Mouse (Mus musculus) ES-E14 (cell line): ENCODE data around the gene Klk6. TPM values are rescaled to one million over a fixed set of nuclear protein-coding genes. Genes with fewer than 3 reads are reported as not detected.

ENCODE experiments used
- DNase-seq: peaks from one replicate; pipeline ENCODE4 v3.0.0-alpha.2; 2013; ENCODE audit warnings: low read depth, low spot score
- H3K27ac ChIP-seq: 2 replicates; pipeline ENCODE4 v1.5.1; 2012; ENCODE audit warnings: low read depth, mild to moderate bottlenecking, low read length, moderate library complexity, mixed read lengths; ENCODE audit not compliant: poor library complexity, insufficient read depth, severe bottlenecking
- H3K36me3 ChIP-seq: 2 replicates; pipeline ENCODE4 v1.6.1; 2012; ENCODE audit warnings: mild to moderate bottlenecking, low read length, moderate library complexity, mixed read lengths; ENCODE audit not compliant: control insufficient read depth, poor library complexity, insufficient read depth, severe bottlenecking
- H3K4me1 ChIP-seq, 2 experiments: fragments of 150-350 bp in 1 of 2; sonication (generic) in 1 of 2; 2 replicates each; pipeline ENCODE4 v1.6.1; 2012; ENCODE audit warnings: low read length in 2 of 2, mild to moderate bottlenecking in 1 of 2, mixed read lengths in 1 of 2; ENCODE audit not compliant: control insufficient read depth in 2 of 2, insufficient read depth in 2 of 2, poor library complexity in 1 of 2
- H3K4me3 ChIP-seq, 2 experiments: fragments of 150-350 bp in 1 of 2; sonication (generic) in 1 of 2; 2 replicates each; pipeline ENCODE4 v1.5.1; 2012; ENCODE audit warnings: low read length in 2 of 2, low read depth in 1 of 2, mild to moderate bottlenecking in 1 of 2, mixed read lengths in 1 of 2; ENCODE audit not compliant: insufficient read depth in 1 of 2, poor library complexity in 1 of 2, severe bottlenecking in 1 of 2
- H3K9ac ChIP-seq: 2 replicates; pipeline ENCODE4 v1.6.1; 2012; ENCODE audit warnings: low read depth, mild to moderate bottlenecking, low read length, mixed read lengths; ENCODE audit not compliant: poor library complexity, insufficient read depth, severe bottlenecking
- H3K9me3 ChIP-seq: fragments of 150-350 bp; sonication (generic); 2 replicates; pipeline ENCODE4 v1.6.1; 2012; ENCODE audit warnings: low read depth, mild to moderate bottlenecking, low read length; ENCODE audit not compliant: control insufficient read depth, insufficient read depth
- CHD2 ChIP-seq: IDR thresholded peaks from 2 replicates; pipeline ENCODE4 v1.6.1; 2014; ENCODE audit warnings: mild to moderate bottlenecking, low read depth, low read length, inconsistent platforms
- HCFC1 ChIP-seq: IDR thresholded peaks from 2 replicates; pipeline ENCODE4 v1.6.1; 2012; ENCODE audit warnings: low read length, inconsistent platforms, borderline replicate concordance; ENCODE audit not compliant: insufficient read depth
- MAFK ChIP-seq: IDR thresholded peaks from 2 replicates; pipeline ENCODE4 v1.6.1; 2014; ENCODE audit warnings: mild to moderate bottlenecking, low read depth, low read length, inconsistent platforms; ENCODE audit not compliant: insufficient read depth
- ZC3H11A ChIP-seq: IDR thresholded peaks from 2 replicates; pipeline ENCODE4 v1.6.1; 2012; ENCODE audit warnings: low read depth, mild to moderate bottlenecking, inconsistent platforms, low read length, borderline replicate concordance
- ZNF384 ChIP-seq: IDR thresholded peaks from 2 replicates; pipeline ENCODE4 v1.6.1; 2012; ENCODE audit warnings: low read depth, low read length, inconsistent platforms
- in situ Hi-C, 2 experiments: fragments of 600-800 bp; cut with MboI; formaldehyde crosslinking; loops; one replicate each; pipeline ENCODE4 v1.15.1; 2025; ENCODE audit warnings: low sequenced_read_pairs in 2 of 2, inconsistent platforms in 1 of 2; ENCODE audit not compliant: unreplicated experiment in 2 of 2
- total RNA-seq: library from RNA; depleted of rRNA; stranded (reverse); fragments of 300-350 nt; gene quantifications from 2 replicates; pipeline ENCODE4 v1.2.3, GENCODE M21; 2012

Klk6 gene
- total RNA-seq, 1 experiment: 0.54 TPM

GRCm38 (mm10) chr7:43851616-43852015 lies 27.3 kb downstream of the Klk6 start:
- DNase-seq: no peak
- Histone ChIP-seq H3K9me3 (no peaks in the 10 kb centered on the region), H3K27ac (no peak overlapping the region), H3K36me3 (no peaks in the 10 kb centered on the region), H3K9ac (no peak overlapping the region), H3K4me1 (peaks cover 2 to 13% of the 10 kb centered on the region in 2 experiments; a peak in 2 of 4 replicates), H3K4me3 (no peak overlapping the region)
- TF ChIP-seq MAFK (no peak), ZNF384 (no peak), ZC3H11A (no peak), CHD2 (no peak), HCFC1 (no peak)
- in situ Hi-C loops: no loop called here

- peaks cover 4 to 15% of the 10 kb centered on the region in 2 experiments; a peak in 2 of 4 replicates for H3K4me1 ChIP-seq
- in situ Hi-C loops: no loop called here
- no peak for DNase-seq
- TF ChIP-seq CHD2: no peak
- TF ChIP-seq HCFC1: no peak
- TF ChIP-seq MAFK: no peak
- no peak for TF ChIP-seq ZC3H11A
- no peak for TF ChIP-seq ZNF384
- no peaks in the 10 kb centered on the region for H3K9me3 ChIP-seq
- H3K9ac ChIP-seq: no peak overlapping the region; the same call in 1 of the 2 replicates
- H3K4me3 ChIP-seq: no peak overlapping the region
- H3K36me3 ChIP-seq: no peaks in the 10 kb centered on the region
- H3K27ac ChIP-seq: no peak overlapping the region
Measured at GRCm38 (mm10) chr7:43854642-43855380, 30.5 kb downstream of the Klk6 start.

- Histone ChIP-seq H3K27ac (no peak overlapping the region), H3K9me3 (no peaks in the 10 kb centered on the region), H3K36me3 (no peaks in the 10 kb centered on the region), H3K9ac (no peak overlapping the region), H3K4me3 (no peak overlapping the region), H3K4me1 (peaks cover 4 to 15% of the 10 kb centered on the region in 2 experiments; a peak in 2 of 4 replicates)
- in situ Hi-C loops: no loop called here
- TF ChIP-seq ZC3H11A: no peak
- TF ChIP-seq MAFK: no peak
- no peak for TF ChIP-seq ZNF384
- no peak for TF ChIP-seq HCFC1
- no peak for TF ChIP-seq CHD2
- DNase-seq: no peak
Measured at GRCm38 (mm10) chr7:43855709-43856108, 31.4 kb downstream of the Klk6 start.

- Histone ChIP-seq H3K36me3 (no peaks in the 10 kb centered on the region), H3K4me1 (peaks cover 4 to 15% of the 10 kb centered on the region in 2 experiments; a peak in 2 of 4 replicates), H3K27ac (no peak overlapping the region), H3K9me3 (no peaks in the 10 kb centered on the region), H3K9ac (no peak overlapping the region), H3K4me3 (no peak overlapping the region)
- TF ChIP-seq ZNF384: no peak
- in situ Hi-C loops: no loop called here
- DNase-seq: no peak
Measured at GRCm38 (mm10) chr7:43856307-43856706, 32.0 kb downstream of the Klk6 start.

GRCm38 (mm10) chr7:43857501-43857900 lies 33.2 kb downstream of the Klk6 start:
- Histone ChIP-seq H3K4me1 (peaks cover 4 to 15% of the 10 kb centered on the region in 2 experiments; a peak in 2 of 4 replicates), H3K36me3 (no peaks in the 10 kb centered on the region), H3K9me3 (no peaks in the 10 kb centered on the region), H3K4me3 (no peak overlapping the region), H3K27ac (no peak overlapping the region), H3K9ac (no peak overlapping the region)
- in situ Hi-C loops: no loop called here
- TF ChIP-seq HCFC1 (no peak), CHD2 (no peak)
- DNase-seq: no peak
